Mouse (Mus musculus): ENCODE data around the gene Ctrb1.
"Not testable (repeated sequence)": the region's sequence is repeated elsewhere in the genome, so short reads cannot be mapped to it uniquely, and the experiment has no call there.

Ctrb1 gene

GRCm38 (mm10) chr8:111681153-111681552, 9.7 kb downstream of the Ctrb1 start:
- no peak for DNase-seq (ENCODE audit: low read depth, low spot score)

GRCm38 (mm10) chr8:111680423-111681028, 10.3 kb downstream of the Ctrb1 start:
- DNase-seq (ENCODE audit: low read depth, low spot score): peak; percentile 92

GRCm38 (mm10) chr8:111678848-111679247, 12.0 kb downstream of the Ctrb1 start:
- no peak for DNase-seq (ENCODE audit: low read depth, low spot score)

GRCm38 (mm10) chr8:111678111-111678510, 12.7 kb downstream of the Ctrb1 start:
- DNase-seq (ENCODE audit: low read depth, low spot score): peak; percentile 82

- peak; percentile 78 for DNase-seq (ENCODE audit: low read depth, low spot score)
Observed at GRCm38 (mm10) chr8:111676237-111676636, 14.6 kb downstream of the Ctrb1 start.

- DNase-seq (ENCODE audit: low read depth, low spot score): no peak
Observed at GRCm38 (mm10) chr8:111666751-111667150, 24.1 kb downstream of the Ctrb1 start.

- peak; percentile 71 for DNase-seq (ENCODE audit: low read depth, low spot score)
Observed at GRCm38 (mm10) chr8:111662473-111662872, 28.3 kb downstream of the Ctrb1 start.

- DNase-seq (ENCODE audit: low read depth, low spot score): no peak
Observed at GRCm38 (mm10) chr8:111658819-111659423, 31.9 kb downstream of the Ctrb1 start.

GRCm38 (mm10) chr8:111657312-111657854, 33.4 kb downstream of the Ctrb1 start:
- peak; percentile 69 for DNase-seq (ENCODE audit: low read depth, low spot score)

GRCm38 (mm10) chr8:111653524-111653923, 37.3 kb downstream of the Ctrb1 start:
- no peak for DNase-seq (ENCODE audit: low read depth, low spot score)

GRCm38 (mm10) chr8:111650651-111651050, 40.2 kb downstream of the Ctrb1 start:
- DNase-seq (ENCODE audit: low read depth, low spot score): peak; percentile 95

- peak; percentile 94 for DNase-seq (ENCODE audit: low read depth, low spot score)
Observed at GRCm38 (mm10) chr8:111648834-111649233, 42.0 kb downstream of the Ctrb1 start.

GRCm38 (mm10) chr8:111645715-111646114, 45.1 kb downstream of the Ctrb1 start:
- DNase-seq (ENCODE audit: low read depth, low spot score): no peak

GRCm38 (mm10) chr8:111644286-111645051, 46.3 kb downstream of the Ctrb1 start:
- not testable (repeated sequence) for DNase-seq (ENCODE audit: low read depth, low spot score)

- DNase-seq (ENCODE audit: low read depth, low spot score): peak; percentile 96
Observed at GRCm38 (mm10) chr8:111643264-111644141, 47.3 kb downstream of the Ctrb1 start, which contains the start of gene Zfp1. TSS of gene Zfp1 (plus strand) at chr8:111643401.

- DNase-seq (ENCODE audit: low read depth, low spot score): no peak
Observed at GRCm38 (mm10) chr8:111642939-111643263, 47.9 kb downstream of the Ctrb1 start.

GRCm38 (mm10) chr8:111642496-111642895, 48.3 kb downstream of the Ctrb1 start:
- no peak for DNase-seq (ENCODE audit: low read depth, low spot score)

GRCm38 (mm10) chr8:111641064-111641463, 49.7 kb downstream of the Ctrb1 start:
- no peak for DNase-seq (ENCODE audit: low read depth, low spot score)

- DNase-seq (ENCODE audit: low read depth, low spot score): no peak
Observed at GRCm38 (mm10) chr8:111638086-111638485, 52.7 kb downstream of the Ctrb1 start.

All from R1 (cell line).